Mouse (Mus musculus) spleen, adult 2 months (tissue): ENCODE data around the gene Abcc1. TPM values are rescaled to one million over a fixed set of nuclear protein-coding genes. Genes with fewer than 3 reads are reported as not detected.

Source experiments
- DNase-seq, 2 experiments: peaks; one replicate each; pipeline versions ENCODE4 v3.0.0 to v3.0.0-alpha.2; 2012 to 2021; ENCODE audit warnings: low spot score in 2 of 2, low read depth in 1 of 2
- H3K27ac ChIP-seq: fragments of 200-500 bp; 2 replicates; pipeline ENCODE4 v1.5.1; 2012; ENCODE audit warnings: low read length, inconsistent platforms; ENCODE audit not compliant: insufficient read depth
- H3K27me3 ChIP-seq: fragments of 200-500 bp; 2 replicates; pipeline ENCODE4 v1.6.1; 2012; ENCODE audit warnings: mild to moderate bottlenecking, moderate library complexity, low read length, inconsistent platforms; ENCODE audit not compliant: control insufficient read depth, insufficient read depth
- H3K36me3 ChIP-seq: fragments of 200-500 bp; 2 replicates; pipeline ENCODE4 v1.6.1; 2012; ENCODE audit warnings: mild to moderate bottlenecking, low read length, inconsistent platforms; ENCODE audit not compliant: control insufficient read depth, insufficient read depth
- H3K4me1 ChIP-seq: fragments of 200-500 bp; 2 replicates; pipeline ENCODE4 v1.6.1; 2011; ENCODE audit warnings: inconsistent platforms; ENCODE audit not compliant: control insufficient read depth, insufficient read depth, insufficient read length
- H3K4me3 ChIP-seq: fragments of 200-500 bp; 2 replicates; pipeline ENCODE4 v1.5.1; 2011; ENCODE audit warnings: mild to moderate bottlenecking, inconsistent platforms; ENCODE audit not compliant: insufficient read depth, insufficient read length; ENCODE audit errors: extremely low read depth
- CTCF ChIP-seq: fragments of 200-500 bp; IDR thresholded peaks from 2 replicates; pipeline ENCODE4 v1.5.1; 2011; ENCODE audit warnings: mild to moderate bottlenecking, inconsistent platforms; ENCODE audit not compliant: insufficient read depth, insufficient read length, insufficient replicate concordance; ENCODE audit errors: extremely low read depth
- POLR2A ChIP-seq: fragments of 200-500 bp; IDR thresholded peaks from 2 replicates; pipeline ENCODE4 v1.6.1; 2011; ENCODE audit warnings: low read depth, low read length, inconsistent platforms
- whole genome bisulfite sequencing: fragments of 180-500 bp; shearing (Covaris S2); methylation state at CpG from one replicate; pipeline ENCODE4 v1.1.7; 2018; 5-methylcytosine and 5-hydroxymethylcytosine counted together
- polyA plus RNA-seq: library from polyadenylated mRNA; depleted of rRNA; stranded (reverse); fragments of >200 nt; gene quantifications from 2 replicates; pipeline ENCODE4 v1.2.3, GENCODE M21; 2012

Gene Abcc1
- polyA plus RNA-seq, 1 experiment, result 35.6 TPM

GRCm38 (mm10) chr16:14363496-14363895, 2.1 kb downstream of the Abcc1 start:
- no peak for DNase-seq
- Histone ChIP-seq H3K36me3 (no peaks in the 10 kb centered on the region), H3K4me1 (peaks cover 11% of the 10 kb centered on the region; the same call in 1 of the 2 replicates), H3K4me3 (no peak overlapping the region), H3K27me3 (no peaks in the 10 kb centered on the region), H3K27ac (no peak overlapping the region)
- TF ChIP-seq CTCF (no peak), POLR2A (no peak)
- 79% methylated on average over 3 of the region's 3 CpGs for WGBS

GRCm38 (mm10) chr16:14364066-14364465, 2.7 kb downstream of the Abcc1 start:
- H3K4me3 ChIP-seq, result no peak overlapping the region
- H3K27me3 ChIP-seq, result no peaks in the 10 kb centered on the region
- H3K27ac ChIP-seq, result no peak overlapping the region
- no peak for TF ChIP-seq POLR2A
- 73% methylated on average over 6 of the region's 6 CpGs for WGBS
- H3K36me3 ChIP-seq, result no peaks in the 10 kb centered on the region
- no peak for DNase-seq
- H3K4me1 ChIP-seq, result peaks cover 11% of the 10 kb centered on the region; the same call in 1 of the 2 replicates

- Histone ChIP-seq H3K4me1 (peaks cover 11% of the 10 kb centered on the region; the same call in 1 of the 2 replicates), H3K27ac (no peak overlapping the region), H3K4me3 (no peak overlapping the region), H3K27me3 (no peaks in the 10 kb centered on the region), H3K36me3 (no peaks in the 10 kb centered on the region)
- WGBS, result 31% methylated on average over 4 of the region's 4 CpGs
- no peak for TF ChIP-seq CTCF
- no peak for TF ChIP-seq POLR2A
- no peak for DNase-seq
Observed at GRCm38 (mm10) chr16:14365457-14365856, 4.1 kb downstream of the Abcc1 start.

- peaks cover 8% of the 10 kb centered on the region; the same call in 1 of the 2 replicates for H3K4me1 ChIP-seq
- 100% methylated on average over 1 of the region's 1 CpGs for WGBS
- no peak for TF ChIP-seq POLR2A
- no peak for TF ChIP-seq CTCF
- no peaks in the 10 kb centered on the region for H3K36me3 ChIP-seq
- H3K4me3 ChIP-seq, result no peak overlapping the region
- no peak for DNase-seq
- no peak overlapping the region for H3K27ac ChIP-seq
- H3K27me3 ChIP-seq, result no peaks in the 10 kb centered on the region
Observed at GRCm38 (mm10) chr16:14366017-14366416, 4.7 kb downstream of the Abcc1 start.

GRCm38 (mm10) chr16:14371367-14371766, 10.0 kb downstream of the Abcc1 start:
- H3K36me3 ChIP-seq, result no peaks in the 10 kb centered on the region
- 94% methylated on average over 1 of the region's 1 CpGs for WGBS
- no peaks in the 10 kb centered on the region for H3K27me3 ChIP-seq
- no peak overlapping the region for H3K27ac ChIP-seq
- DNase-seq, result no peak
- TF ChIP-seq POLR2A (no peak), CTCF (no peak)
- no peaks in the 10 kb centered on the region for H3K4me1 ChIP-seq
- no peak overlapping the region for H3K4me3 ChIP-seq

GRCm38 (mm10) chr16:14372382-14372781, 11.0 kb downstream of the Abcc1 start:
- Histone ChIP-seq H3K27me3 (no peaks in the 10 kb centered on the region), H3K27ac (no peak overlapping the region), H3K4me3 (no peak overlapping the region), H3K4me1 (no peaks in the 10 kb centered on the region), H3K36me3 (no peaks in the 10 kb centered on the region)
- TF ChIP-seq POLR2A (no peak), CTCF (no peak)
- no peak for DNase-seq
- WGBS, result 60% methylated on average over 1 of the region's 1 CpGs

GRCm38 (mm10) chr16:14372817-14373301, 11.5 kb downstream of the Abcc1 start:
- no peak for TF ChIP-seq POLR2A
- TF ChIP-seq CTCF, result no peak
- H3K4me3 ChIP-seq, result no peak overlapping the region
- WGBS, result 40% methylated on average over 4 of the region's 4 CpGs
- H3K27me3 ChIP-seq, result no peaks in the 10 kb centered on the region
- no peaks in the 10 kb centered on the region for H3K36me3 ChIP-seq
- no peak for DNase-seq
- no peaks in the 10 kb centered on the region for H3K4me1 ChIP-seq
- no peak overlapping the region for H3K27ac ChIP-seq
